Mouse (Mus musculus) c-Kit-positive CD71-positive TER-119-negative erythroid progenitor cells, embryonic 14.5 days (primary cell): ENCODE results near the gene Szt2.

Experiments
- DNase-seq: peaks from one replicate; pipeline ENCODE4 v3.0.0-alpha.2; 2013; ENCODE audit warnings: low read depth

Gene Szt2

DNA sequence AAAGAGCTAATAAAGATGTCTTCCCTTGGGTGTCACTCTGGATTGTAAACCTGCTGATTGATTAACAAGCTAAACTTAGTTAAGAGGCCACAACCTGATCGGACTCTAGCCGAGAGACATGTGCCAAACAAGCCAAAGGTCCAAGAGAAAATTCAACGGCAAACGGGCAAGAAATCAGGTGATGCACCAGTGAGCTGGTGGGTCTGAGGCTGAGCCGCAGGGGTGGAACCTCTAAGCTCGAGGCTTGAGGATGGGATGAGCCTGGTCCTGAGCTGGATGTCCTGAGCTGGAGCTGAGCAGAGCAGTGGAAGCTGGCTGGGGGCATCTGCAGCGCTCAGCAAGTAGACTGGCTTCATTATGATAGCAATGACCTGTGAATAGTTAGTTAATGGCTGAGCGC lies 51.6 kb downstream of the Szt2 start:
- DNase-seq: no peak

DNA sequence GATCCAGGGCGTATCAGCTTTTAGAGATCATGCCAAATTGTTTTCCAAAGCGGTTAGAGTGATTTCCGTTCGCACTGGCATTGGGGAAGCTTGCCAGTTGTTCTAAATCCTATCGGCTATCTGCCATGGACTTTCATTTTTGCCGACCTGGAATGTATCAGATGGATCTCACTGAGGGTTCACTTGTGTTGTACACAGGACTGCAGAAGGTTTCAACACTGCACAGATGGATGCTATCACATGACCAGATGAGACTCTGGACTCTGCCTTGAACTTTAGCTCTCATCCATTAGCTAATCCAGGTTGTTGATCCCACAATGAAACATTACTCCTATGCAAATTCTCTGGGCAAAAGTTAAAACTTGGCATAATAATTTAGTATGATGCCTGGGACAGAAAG lies 52.3 kb downstream of the Szt2 start:
- no peak for DNase-seq

DNA sequence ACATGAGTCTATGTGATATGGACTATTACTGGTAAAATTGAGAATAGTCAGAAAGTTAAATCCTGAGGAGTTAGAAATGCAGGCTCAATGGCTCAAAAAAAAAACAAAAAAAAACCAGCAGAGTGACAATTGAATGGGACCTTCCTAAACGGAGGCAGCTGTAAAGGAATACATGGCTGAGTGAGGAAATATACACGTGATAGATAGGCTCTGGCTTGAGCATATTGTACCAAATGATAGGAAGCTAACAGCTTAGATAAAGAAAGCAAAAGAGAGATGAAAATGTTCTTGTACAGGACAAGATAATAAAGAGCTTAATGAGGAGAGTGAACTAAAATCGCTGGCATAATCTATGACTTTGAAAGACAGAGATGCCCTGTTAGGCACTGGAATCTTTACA lies 54.8 kb downstream of the Szt2 start:
- DNase-seq: no peak

DNA sequence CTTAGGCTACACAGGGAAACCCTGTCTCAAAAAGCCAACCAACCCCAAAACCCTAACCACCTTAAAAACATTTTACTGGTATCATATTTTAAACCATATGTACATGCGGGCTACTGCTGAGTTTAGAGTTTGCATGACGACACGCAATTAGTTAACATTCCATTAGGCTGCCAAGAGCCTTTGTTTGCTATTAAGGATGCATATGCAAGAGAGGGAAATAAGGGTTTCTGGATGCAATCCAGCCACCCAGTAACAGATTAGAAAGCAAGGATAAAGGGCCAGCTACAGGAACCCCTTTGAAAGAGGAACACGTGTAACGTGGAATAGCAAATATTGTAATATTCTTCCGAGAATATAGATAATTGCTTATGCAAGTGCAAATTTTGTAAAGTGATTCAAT lies 55.4 kb downstream of the Szt2 start:
- no peak for DNase-seq

DNA sequence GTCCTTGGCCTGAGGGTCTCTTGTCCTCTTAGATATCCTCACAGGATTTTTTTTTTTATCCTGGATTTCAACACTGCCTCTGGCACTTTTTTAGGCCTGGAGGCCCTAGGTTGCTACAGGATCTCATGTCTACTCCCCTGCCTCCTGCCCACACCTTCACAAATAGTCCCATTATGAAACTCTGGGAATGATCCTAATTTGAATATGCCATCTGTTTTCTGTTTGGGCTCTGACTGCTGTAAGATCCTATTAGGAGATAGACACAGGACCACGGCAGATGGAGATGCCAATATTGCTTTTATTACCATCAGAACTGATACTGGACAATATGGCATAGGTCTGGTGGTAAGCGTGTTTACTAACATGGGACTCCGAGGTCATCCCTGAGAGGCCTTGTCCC lies 57.2 kb downstream of the Szt2 start:
- no peak for DNase-seq

DNA sequence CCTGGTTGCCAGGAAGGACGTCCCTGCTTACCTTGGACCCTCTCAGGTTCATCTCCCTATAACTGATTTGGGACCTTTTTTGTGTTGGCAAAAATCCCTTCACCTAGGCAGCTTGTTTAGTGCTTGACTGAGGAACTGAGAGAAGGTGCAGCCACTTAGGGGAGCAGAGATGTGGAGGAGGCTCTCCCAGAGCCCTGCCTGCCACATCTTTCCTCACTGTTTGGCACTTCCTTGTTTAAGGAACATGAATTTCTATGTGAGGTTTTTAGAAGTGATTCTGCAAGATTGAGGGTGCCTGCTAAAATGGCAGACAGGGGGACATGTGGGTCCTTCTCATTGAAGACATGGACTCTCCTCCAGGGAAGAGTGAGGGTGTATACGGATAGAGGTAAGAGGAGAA lies 58.2 kb downstream of the Szt2 start:
- DNase-seq: no peak

DNA sequence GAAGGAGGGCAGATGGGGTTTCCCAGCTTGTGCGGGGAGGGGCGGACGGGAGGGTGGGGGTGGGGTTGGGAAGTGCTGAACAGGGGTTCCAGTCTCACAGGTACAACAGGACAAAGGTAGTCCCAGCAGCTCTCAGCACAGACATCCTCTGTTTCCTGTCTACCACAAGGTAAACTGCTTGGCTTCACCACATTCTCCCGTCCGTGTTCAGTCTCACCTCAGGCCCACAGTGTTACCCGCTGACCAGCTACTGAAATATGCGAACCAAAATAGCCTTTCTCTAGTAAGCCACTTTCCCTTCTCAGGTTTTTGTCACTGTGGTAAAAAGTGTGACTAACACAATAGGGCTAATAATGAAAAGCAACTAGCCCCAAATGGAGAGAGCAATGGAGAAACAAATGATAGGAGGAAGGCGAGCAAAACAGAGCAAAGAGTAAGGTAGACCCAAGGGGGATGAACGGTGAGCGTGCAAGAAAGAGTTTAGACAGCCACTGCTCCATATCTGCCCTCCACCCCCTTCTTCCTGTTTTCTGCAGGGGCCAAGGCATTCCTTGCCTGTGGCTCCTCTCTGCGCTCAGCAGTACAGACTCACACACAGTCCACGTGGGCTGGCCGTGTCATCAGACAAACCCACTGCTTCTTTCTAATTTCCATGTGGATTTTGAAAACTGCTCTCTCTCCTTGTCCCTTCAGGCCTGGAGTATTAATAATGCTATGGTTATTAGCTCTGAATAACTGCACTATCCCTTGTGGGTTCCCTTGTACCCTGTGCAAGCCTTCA lies 61.4 kb downstream of the Szt2 start:
- no peak for DNase-seq

DNA sequence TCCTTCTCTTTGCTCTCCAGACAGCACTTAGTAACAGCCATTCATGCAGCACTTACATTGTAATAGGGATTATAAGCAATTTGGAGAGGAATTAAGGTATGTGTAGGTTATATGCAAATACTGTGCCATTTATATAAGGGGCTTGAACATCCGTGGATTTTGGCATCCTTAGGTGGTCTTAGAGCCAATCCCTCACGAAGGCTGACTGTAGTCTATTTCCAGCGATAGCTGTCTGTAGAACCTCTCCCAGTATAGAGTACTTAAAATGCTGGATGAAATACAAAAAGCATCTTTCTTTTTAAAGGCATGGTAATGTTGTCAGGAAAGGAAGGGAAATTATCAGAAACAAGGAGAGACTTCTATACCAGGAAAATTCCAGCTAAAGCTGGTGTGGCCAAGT lies 67.6 kb downstream of the Szt2 start:
- no peak for DNase-seq

DNA sequence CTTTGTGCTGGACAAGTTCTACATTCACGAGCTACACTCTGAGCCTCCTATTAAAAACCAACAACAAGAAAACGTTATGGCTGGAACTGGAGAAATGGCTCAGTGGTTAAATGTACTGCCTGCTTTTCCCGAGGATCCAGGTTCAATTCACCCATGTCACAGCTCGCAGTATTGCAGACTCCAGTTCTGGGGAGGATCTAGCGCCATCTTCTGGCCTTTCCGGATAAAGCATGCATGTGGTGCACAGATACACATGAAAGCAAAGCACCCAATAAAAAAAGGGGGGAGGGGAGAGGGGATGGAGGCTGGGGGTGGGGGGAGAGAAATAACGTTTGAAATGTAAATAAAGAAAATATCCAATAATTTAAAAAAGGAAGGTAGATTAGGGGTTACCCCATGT lies 72.4 kb downstream of the Szt2 start:
- DNase-seq: peak; percentile 16

DNA sequence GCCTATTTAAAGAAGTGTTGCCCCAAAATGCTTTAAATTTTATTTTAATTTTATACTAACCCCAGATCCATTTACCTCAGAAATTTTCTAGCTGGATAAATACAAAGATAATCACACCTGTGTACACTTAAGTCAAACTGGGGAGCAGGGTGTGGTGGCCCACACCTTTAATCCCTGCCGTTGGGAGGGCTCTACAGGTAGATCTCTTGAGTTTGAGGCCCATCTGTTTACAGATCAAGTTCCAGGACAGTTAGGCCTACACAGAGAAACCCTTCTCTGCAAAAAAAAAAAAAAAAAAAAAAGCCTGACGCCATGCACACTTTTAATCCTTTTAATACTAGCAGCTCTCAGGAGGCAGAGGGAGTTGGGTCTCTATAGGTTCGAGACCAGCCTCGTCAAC lies 73.1 kb downstream of the Szt2 start:
- DNase-seq: no peak

DNA sequence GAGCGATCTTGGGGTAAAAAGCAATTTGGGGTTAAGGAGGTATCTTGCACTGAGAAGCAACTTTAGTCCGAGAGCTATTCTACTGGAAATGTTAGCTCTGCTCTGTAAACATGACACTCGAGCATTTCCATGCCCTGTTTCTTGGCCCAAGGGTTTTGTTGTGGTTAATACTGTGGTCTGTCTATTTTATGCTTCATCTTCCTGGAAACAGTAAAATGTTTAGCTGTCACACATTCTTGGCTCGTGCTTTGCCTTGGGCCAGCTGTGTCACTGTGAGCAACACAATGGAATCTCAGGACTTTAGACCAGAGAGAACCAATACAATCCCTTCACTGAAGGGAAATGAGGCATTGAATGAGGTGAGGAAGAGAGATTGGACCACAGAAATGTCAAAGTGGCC lies 77.3 kb downstream of the Szt2 start:
- DNase-seq: no peak

DNA sequence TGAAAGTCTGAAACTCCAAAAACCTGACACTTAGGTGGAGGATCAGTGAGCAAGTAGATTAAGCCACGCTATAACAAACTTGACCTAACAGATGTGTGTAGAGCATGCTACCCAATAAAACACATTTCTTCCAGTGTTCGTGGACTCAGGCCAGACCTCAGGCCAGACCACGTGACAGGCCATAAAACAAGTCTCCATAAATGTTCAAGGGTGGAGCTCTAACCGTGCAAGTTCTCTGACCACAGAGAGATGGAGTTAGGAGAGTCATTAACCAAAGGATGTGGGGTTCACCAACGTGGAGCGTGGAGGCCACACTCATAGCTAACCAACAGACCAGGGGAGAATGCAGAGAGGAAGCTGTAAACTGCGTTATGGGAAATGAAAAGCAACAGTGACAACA lies 82.6 kb downstream of the Szt2 start:
- DNase-seq: no peak

DNA sequence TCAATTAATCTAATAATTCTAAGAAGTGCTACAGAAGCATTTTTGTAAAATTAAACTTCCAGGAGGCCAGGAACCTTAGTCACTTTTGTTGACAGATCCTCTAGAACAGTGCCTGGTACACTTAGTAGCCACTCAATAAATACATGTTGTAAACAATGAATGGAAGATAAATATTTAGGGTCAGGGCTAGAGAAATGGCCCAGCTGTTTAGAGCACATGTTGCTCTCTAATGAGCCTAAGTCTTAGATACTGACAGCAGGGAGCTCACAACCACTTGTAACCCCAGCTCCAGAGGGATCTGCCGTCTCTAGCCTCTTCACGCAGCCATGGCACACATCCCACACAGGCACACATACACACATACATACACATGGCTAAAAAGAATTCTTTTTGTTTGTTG lies 88.4 kb downstream of the Szt2 start:
- DNase-seq: no peak

DNA sequence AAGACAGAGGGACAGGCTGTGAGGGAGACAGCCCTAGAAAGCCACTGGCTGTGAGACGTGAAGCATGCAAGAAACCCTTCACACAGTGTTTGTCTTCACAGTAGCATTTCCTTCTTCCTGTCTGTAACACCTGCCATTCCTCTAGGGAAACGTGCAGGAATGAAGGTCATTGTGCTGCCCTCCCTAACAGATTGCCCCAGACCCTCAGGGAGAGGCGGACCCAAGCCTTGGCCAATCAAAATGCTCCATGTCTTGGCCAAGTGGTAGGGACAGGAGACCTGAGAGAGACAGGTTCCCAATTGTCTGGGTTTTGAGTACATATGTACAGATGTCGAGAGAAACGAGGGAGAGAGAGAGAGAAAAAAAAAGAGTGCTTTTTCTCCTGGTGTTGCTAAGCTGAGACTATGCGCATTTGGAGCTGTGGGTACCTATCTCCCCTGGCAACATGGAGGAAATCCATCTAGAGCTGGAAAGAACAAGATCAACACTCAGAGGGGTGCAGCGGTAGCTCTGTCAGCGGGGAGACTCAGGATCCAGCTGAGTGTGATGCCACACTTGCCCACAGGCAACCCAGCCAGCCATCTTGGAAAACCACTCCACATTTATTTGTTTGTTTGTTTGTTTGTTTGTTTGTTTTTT lies 89.2 kb downstream of the Szt2 start:
- DNase-seq: no peak

DNA sequence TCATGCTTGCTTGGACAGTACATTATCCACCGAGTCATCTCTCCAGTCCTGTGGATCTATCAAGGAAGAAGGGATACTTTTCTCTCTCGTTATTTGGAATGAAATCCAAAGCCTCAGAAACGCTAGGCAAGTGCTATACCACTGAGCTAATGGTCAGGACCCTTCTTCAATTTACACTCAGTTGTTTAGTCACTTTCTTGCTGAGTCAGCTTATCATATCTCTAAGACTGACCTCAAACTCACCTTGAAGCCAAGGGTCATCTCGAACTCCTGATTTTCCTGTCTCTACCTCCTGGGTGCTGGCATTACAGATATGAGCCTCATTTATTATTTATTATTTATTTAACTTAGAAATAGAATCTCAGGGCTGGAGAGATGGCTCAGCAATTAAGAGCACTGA lies 92.4 kb downstream of the Szt2 start:
- no peak for DNase-seq

DNA sequence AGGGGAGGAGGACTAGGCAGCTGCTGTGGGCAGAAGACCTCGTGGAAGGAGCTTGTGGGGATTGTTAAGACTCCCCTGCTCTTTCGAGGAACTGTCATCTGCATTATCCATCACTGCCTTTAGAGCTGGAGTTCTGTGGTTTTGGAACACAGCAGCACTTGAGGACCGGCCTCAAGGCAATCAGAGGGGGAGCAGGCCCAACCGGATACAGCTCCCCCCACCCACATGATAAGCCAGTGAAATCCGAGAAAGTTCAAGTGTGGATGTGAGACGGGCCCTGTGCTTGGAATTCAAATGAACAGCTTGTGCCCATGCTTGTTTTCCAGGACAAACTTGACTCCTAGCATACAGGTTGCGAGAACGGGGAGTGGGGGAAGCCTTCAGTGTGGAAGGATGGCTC lies 93.8 kb downstream of the Szt2 start:
- DNase-seq: no peak
